Mouse (Mus musculus) liver, postnatal 0 days (tissue): Measurements from ENCODE around the gene Map7d3.

Experiments
- CTCF ChIP-seq: sonication (generic); IDR thresholded peaks from 2 replicates; pipeline ENCODE4 v1.5.1; 2016; ENCODE audit warnings: antibody characterized with exemption, low read depth
- EP300 ChIP-seq: IDR thresholded peaks from 2 replicates; pipeline ENCODE4 v1.6.1; 2016; ENCODE audit warnings: antibody characterized with exemption, low read depth, mild to moderate bottlenecking

DNA sequence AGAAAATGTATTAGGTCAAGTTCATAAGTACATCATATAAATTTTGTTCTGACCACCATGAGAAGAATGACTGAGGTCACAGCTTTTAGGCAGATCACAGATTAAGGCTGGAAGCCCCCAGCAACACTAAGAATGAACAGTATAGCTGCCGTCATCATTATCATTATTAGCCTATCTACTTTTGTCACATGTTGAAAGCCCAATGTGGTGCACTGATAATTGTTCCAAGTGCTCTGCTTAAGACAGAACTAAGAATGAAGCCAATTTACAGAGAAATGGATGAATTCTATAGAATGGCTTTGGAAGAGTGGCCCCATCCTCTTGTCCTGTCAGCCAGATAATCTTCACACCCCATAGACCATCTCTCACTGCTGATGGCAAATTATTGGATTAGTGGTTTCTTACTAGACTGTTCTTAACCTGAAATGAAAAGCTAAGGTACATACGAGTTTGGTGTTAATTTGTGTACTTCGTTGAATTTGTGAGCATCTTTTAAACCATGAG lies 61.8 kb downstream of the Map7d3 start:
- TF ChIP-seq CTCF (no peak), EP300 (peak; percentile 59; the same call in 1 of the 2 replicates)
